Mouse (Mus musculus) brain, embryonic 14.5 days (tissue): ENCODE results near the gene CN725425. TPM values are rescaled to one million over a fixed set of nuclear protein-coding genes. Genes with fewer than 3 reads are reported as not detected.
A peak's percentile ranks its signal among the peaks of the same experiment; 100 is the strongest.

Source experiments
- DNase-seq: peaks from one replicate; pipeline ENCODE4 v3.0.0-alpha.2; 2011; ENCODE audit warnings: low read depth
- CTCF ChIP-seq: fragments of 200-500 bp; IDR thresholded peaks from 2 replicates; pipeline ENCODE4 v1.5.1; 2012; ENCODE audit warnings: inconsistent platforms, mild to moderate bottlenecking, moderate library complexity, borderline replicate concordance; ENCODE audit not compliant: insufficient read depth, insufficient read length; ENCODE audit errors: extremely low read depth
- POLR2A ChIP-seq: fragments of 200-500 bp; IDR thresholded peaks from 2 replicates; pipeline ENCODE4 v1.6.1; 2012; ENCODE audit warnings: mild to moderate bottlenecking, inconsistent platforms, borderline replicate concordance; ENCODE audit not compliant: poor library complexity, insufficient read depth, insufficient read length, severe bottlenecking; ENCODE audit errors: extremely low read depth
- polyA plus RNA-seq: library from polyadenylated mRNA; depleted of rRNA; stranded (reverse); fragments of >200 nt; gene quantifications from 2 replicates; pipeline ENCODE4 v1.2.3, GENCODE M21; 2012

CN725425 gene
- polyA plus RNA-seq, 1 experiment: not detected

DNA sequence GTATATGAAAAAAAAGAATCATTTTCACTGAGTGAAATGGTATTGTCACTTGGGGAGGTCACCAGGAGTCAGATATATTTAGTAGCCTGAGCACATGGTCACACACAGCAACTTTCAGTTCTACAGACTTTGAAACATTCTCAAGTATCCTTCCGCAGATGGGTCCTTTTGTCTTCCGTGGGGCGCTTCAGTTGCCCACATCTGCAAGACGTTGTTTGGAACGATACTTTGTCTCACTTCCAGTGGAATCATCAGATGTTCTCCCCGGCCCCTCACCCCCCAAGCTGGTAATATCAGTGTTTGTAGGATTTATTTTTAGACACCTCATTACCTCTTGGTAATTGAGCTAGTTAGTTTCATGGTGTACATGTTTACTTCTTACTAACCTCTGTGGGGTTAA lies 12.9 kb upstream of the CN725425 start:
- TF ChIP-seq POLR2A: no peak
- TF ChIP-seq CTCF: no peak

GRCm38 (mm10) chr15:91190026-91190425 lies 9.3 kb upstream of the CN725425 start:
- no peak for TF ChIP-seq CTCF
- TF ChIP-seq POLR2A: no peak
- DNase-seq: peak; percentile 59

More for the DNA sequence above, 12.9 kb upstream of the CN725425 start:
- DNase-seq: no peak

- TF ChIP-seq CTCF (no peak), POLR2A (no peak)
- peak; percentile 70 for DNase-seq
These were observed 8.6 kb upstream of the CN725425 start for GRCm38 (mm10) chr15:91190519-91191207.

- DNase-seq: peak; percentile 95
- TF ChIP-seq POLR2A (peak; percentile 18; the same call in 1 of the 2 replicates), CTCF (no peak)
These were observed 7.7 kb upstream of the CN725425 start, which contains the start of gene Abcd2 for GRCm38 (mm10) chr15:91191412-91192222. Gene Abcd2 (minus strand): TSS chr15:91191799.

GRCm38 (mm10) chr15:91192223-91192598 lies 7.1 kb upstream of the CN725425 start:
- no peak for TF ChIP-seq POLR2A
- TF ChIP-seq CTCF: no peak
- DNase-seq: no peak

- TF ChIP-seq CTCF (no peak), POLR2A (no peak)
- DNase-seq: no peak
These were observed 1.5 kb downstream of the CN725425 start for GRCm38 (mm10) chr15:91200833-91201232.

DNA sequence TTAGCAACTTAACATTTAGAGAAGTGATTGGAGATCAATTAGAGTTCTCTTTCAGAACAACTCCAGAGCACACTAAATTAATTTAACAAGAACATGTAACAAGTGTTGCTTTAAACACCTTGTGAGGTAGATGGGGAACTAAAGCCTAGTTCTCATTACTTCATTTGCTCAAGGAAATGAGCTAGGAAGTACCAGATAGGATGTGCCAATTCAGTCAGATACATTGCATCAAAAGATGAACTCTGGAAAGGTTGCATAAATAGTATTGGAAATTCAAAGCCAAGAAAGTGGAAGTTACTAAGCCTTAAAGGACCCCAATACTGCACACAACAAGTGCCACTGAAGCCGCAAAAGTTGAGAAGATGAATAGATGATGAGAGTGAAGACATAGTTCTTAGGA lies 3.2 kb downstream of the CN725425 start:
- TF ChIP-seq CTCF (no peak), POLR2A (no peak)
- no peak for DNase-seq

DNA sequence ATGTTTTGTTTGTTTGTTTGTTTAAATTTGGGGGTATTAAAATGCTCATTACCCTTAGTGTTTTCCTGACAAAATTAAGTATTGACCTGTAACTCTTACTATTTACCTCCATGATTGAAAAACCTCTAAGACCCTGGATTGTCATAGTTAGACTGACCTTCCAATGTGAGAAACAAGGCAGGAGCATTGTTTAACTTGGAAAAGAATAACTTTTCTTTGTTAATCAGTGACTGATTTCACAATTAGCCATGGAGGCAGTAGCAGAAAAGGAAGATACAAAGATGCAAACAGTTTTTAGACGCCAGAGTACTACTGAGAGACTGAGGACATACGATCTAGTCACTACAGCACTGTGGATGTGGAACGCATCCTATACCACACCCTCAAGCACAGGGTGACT lies 4.2 kb downstream of the CN725425 start:
- no peak for DNase-seq
- TF ChIP-seq POLR2A (no peak), CTCF (no peak)

DNA sequence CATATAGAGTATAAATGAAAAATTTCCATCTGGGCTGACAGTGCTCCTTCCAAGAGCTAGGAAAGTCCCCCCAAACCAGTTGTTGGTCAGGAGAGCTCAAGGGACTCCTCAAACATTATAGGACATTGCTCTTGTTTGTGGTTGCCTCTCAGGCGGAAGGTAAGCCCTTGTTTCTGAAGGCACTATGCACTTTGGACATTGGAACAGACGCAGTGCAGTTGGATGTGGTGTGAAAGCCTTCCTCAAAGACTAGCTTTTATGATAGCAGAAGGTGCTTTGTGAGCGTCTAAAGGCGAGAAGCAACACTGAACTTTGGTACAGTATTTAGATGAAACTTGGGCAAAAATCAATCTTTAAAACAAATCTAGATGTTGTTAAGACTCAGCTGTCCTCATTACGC lies 7.2 kb downstream of the CN725425 start:
- DNase-seq: no peak
- no peak for TF ChIP-seq POLR2A
- no peak for TF ChIP-seq CTCF

GRCm38 (mm10) chr15:91237294-91237693 lies 38.0 kb downstream of the CN725425 start:
- DNase-seq: no peak
- no peak for TF ChIP-seq POLR2A
- TF ChIP-seq CTCF: no peak

DNA sequence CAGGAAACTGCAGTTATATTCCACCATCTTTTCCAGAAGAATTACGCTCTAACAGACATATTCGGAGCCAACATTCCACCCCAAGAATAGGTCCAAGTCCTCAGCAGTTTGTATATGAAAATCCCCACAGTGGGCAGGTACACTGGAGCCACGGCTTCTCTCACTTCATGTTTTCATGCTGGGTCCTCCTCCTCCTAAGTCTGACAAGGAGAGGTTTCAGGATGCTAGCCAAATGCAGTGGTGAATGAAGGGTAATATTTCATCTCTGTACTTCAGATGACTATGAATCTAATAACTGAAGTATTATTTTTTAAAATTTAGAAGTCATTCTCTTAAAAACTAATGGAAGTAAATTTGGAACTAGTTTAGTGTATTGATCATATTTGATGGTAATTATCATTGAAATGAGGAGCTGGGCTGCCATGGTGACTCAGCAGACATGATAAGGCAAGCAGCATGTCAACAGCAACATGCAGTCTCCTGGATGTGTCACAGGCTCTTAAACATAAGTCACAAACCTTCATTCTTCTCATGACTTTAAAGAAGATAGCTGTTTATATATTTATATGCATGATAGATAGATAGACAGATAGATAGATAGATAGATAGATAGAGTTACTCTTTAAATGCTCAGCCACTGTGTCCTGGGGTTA lies 41.5 kb downstream of the CN725425 start:
- TF ChIP-seq CTCF (no peak), POLR2A (no peak)
- DNase-seq: no peak
